Mouse (Mus musculus) midbrain, embryonic 11.5 days (tissue): ENCODE results near the gene Cpt1a. TPM values are rescaled to one million over a fixed set of nuclear protein-coding genes. Genes with fewer than 3 reads are reported as not detected.

Source experiments
- ATAC-seq: fragments of 200-750 bp; cut with Nextera tagmentation; 2 replicates; pipeline ENCODE4 v1.8.0; 2017; ENCODE audit warnings: moderate TSS enrichment, moderate library complexity; ENCODE audit not compliant: low FRiP score
- DNase-seq: peaks from one replicate; pipeline ENCODE4 v3.0.0; 2015; ENCODE audit warnings: low spot score; ENCODE audit errors: missing footprints
- H3K27ac ChIP-seq: fragments of 300-500 bp; sonication (generic); 2 replicates; pipeline ENCODE4 v1.5.1; 2014; ENCODE audit warnings: low read depth, low read length
- H3K27me3 ChIP-seq: fragments of 300-500 bp; sonication (generic); 2 replicates; pipeline ENCODE4 v1.6.1; 2014; ENCODE audit warnings: mild to moderate bottlenecking, low read length, moderate library complexity, mixed read lengths; ENCODE audit not compliant: control insufficient read depth, insufficient read depth
- H3K36me3 ChIP-seq: fragments of 300-500 bp; sonication (generic); 2 replicates; pipeline ENCODE4 v1.6.1; 2014; ENCODE audit warnings: mild to moderate bottlenecking, low read length, moderate library complexity, mixed read lengths; ENCODE audit not compliant: control insufficient read depth, insufficient read depth
- H3K4me1 ChIP-seq: fragments of 300-500 bp; sonication (generic); 2 replicates; pipeline ENCODE4 v1.6.1; 2014; ENCODE audit warnings: low read length; ENCODE audit not compliant: control insufficient read depth, insufficient read depth
- H3K4me2 ChIP-seq: fragments of 300-500 bp; sonication (generic); 2 replicates; pipeline ENCODE4 v1.6.1; 2014; ENCODE audit warnings: mild to moderate bottlenecking, moderate library complexity
- H3K4me3 ChIP-seq: fragments of 300-500 bp; sonication (generic); 2 replicates; pipeline ENCODE4 v1.5.1; 2014; ENCODE audit warnings: low read depth, low read length
- H3K9ac ChIP-seq: fragments of 300-500 bp; sonication (generic); 2 replicates; pipeline ENCODE4 v1.6.1; 2014; ENCODE audit warnings: low read length
- H3K9me3 ChIP-seq: fragments of 300-500 bp; sonication (generic); 2 replicates; pipeline ENCODE4 v1.6.1; 2016; ENCODE audit warnings: low read length; ENCODE audit not compliant: control insufficient read depth
- WGBS: fragments of 180-500 bp; shearing (Covaris S2); extraction: QIAGEN DNeasy Blood & Tissue Kit; methylation state at CpG from one replicate; pipeline ENCODE4 v1.1.7; 2014; 5-methylcytosine and 5-hydroxymethylcytosine counted together
- polyA plus RNA-seq: library from polyadenylated mRNA; unstranded; fragments of >200 nt; fragmentation: Nextera tagmentation; extraction: Ambion mirVana; gene quantifications from 2 replicates; pipeline ENCODE4 v1.2.1, GENCODE M21; 2014

The Cpt1a gene
- polyA plus RNA-seq, 1 experiment from 2014 or later, result 8.7 TPM

- no peak for ATAC-seq
These were observed 31.4 kb downstream of the Cpt1a start for GRCm38 (mm10) chr19:3353415-3354111.

GRCm38 (mm10) chr19:3355096-3355495 is 33.0 kb downstream of the Cpt1a start:
- Histone ChIP-seq H3K4me2 (no peak overlapping the region), H3K4me3 (no peak overlapping the region), H3K27me3 (no peaks in the 10 kb centered on the region), H3K9me3 (no peaks in the 10 kb centered on the region), H3K27ac (no peak overlapping the region), H3K9ac (no peak overlapping the region), H3K36me3 (no peaks in the 10 kb centered on the region), H3K4me1 (no peaks in the 10 kb centered on the region)
- ATAC-seq (no peak), DNase-seq (no peak)
- WGBS, result 69% methylated on average over 5 of the region's 5 CpGs

More at GRCm38 (mm10) chr19:3353415-3354111, 31.4 kb downstream of the Cpt1a start:
- H3K36me3 ChIP-seq, result no peaks in the 10 kb centered on the region
- H3K4me3 ChIP-seq, result no peak overlapping the region
- no peak overlapping the region for H3K9ac ChIP-seq
- H3K9me3 ChIP-seq, result no peaks in the 10 kb centered on the region
- H3K27me3 ChIP-seq, result no peaks in the 10 kb centered on the region
- DNase-seq, result no peak
- no peaks in the 10 kb centered on the region for H3K4me1 ChIP-seq
- WGBS, result 75% methylated on average over 7 of the region's 7 CpGs
- no peak overlapping the region for H3K27ac ChIP-seq
- no peak overlapping the region for H3K4me2 ChIP-seq

DNA sequence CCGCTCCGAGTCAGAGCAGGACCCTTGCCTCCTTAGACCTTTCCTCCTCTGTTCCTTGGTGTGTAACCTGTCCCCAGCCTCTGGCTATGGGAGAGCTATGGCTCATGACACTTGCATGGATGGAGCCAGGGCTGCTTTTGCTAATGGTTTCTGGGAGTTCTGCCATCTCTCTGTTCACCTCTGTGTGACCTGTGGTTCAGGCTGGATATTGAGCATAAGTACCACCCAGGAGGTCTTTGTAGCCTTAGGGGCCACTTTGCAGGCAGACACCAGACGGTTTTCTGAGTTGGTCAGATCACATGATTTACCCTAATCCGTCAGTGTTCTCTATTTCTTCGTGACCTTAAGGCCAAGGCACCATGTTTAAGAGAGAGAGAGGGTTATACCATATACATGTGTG is 34.4 kb downstream of the Cpt1a start:
- 82% methylated on average over 5 of the region's 5 CpGs for WGBS
- Histone ChIP-seq H3K4me1 (no peaks in the 10 kb centered on the region), H3K27ac (no peak overlapping the region), H3K4me2 (no peak overlapping the region), H3K9ac (no peak overlapping the region), H3K27me3 (no peaks in the 10 kb centered on the region), H3K9me3 (no peaks in the 10 kb centered on the region), H3K4me3 (no peak overlapping the region), H3K36me3 (no peaks in the 10 kb centered on the region)
- DNase-seq (no peak), ATAC-seq (no peak)

DNA sequence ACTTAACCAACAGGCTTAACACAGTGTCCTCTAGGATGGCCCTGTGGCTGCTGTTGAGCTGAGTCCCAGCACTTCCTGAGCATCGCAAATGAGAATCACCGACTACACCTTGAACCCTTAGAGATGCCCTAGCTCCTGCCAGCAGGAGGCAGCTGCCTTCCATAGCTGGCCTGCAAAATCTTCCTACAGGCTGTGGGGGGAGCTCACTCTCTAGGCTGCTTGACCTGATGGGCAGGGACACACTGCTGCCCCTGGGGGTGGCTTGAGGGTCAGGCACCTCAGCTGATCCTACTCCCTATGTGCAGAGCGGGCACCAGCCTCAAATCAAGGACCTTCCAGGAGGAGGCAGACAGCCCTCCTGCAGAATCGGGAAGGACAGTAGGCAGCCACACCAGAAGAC is 35.5 kb downstream of the Cpt1a start:
- Histone ChIP-seq H3K9me3 (no peaks in the 10 kb centered on the region), H3K4me1 (no peaks in the 10 kb centered on the region), H3K27me3 (no peaks in the 10 kb centered on the region), H3K4me2 (no peak overlapping the region), H3K36me3 (no peaks in the 10 kb centered on the region), H3K27ac (no peak overlapping the region), H3K4me3 (no peak overlapping the region), H3K9ac (no peak overlapping the region)
- WGBS, result 79% methylated on average over 4 of the region's 4 CpGs
- DNase-seq (no peak), ATAC-seq (no peak)

DNA sequence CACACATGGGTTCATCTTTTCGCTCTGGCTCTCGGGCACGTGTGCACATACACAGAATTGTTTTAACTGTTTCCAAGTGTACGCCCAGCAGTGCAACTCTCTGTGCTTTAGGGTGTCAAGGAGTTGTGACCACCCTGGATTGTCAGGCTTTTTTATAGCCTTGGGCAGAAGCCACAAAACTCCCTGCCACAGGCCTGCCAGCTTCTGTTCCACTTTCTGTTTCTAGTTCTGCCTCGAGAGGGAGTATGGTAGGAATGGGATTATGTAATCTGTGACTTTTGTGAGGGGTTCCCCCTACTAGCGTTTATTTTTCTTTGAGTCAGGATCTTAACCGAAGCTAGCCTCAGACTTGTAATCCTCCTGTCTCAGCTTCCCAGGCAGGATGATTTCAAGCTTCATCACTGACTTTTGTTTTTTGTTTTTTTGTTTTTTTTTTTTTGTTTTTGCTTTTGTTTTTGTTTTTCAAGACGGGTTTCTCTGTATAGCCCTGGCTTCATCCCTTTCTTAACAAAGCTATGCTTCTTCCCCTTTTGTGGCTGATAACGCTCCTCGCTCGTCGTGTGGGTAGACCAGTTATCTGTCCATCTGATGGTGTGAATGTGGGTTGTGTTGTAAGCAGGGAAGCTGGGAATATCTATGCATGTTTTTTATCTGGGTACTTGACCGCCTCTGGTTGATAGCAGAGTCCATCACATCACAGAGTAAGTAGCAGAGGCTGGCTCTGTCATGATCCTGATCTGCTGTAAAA is 37.9 kb downstream of the Cpt1a start:
- no peak for ATAC-seq

DNA sequence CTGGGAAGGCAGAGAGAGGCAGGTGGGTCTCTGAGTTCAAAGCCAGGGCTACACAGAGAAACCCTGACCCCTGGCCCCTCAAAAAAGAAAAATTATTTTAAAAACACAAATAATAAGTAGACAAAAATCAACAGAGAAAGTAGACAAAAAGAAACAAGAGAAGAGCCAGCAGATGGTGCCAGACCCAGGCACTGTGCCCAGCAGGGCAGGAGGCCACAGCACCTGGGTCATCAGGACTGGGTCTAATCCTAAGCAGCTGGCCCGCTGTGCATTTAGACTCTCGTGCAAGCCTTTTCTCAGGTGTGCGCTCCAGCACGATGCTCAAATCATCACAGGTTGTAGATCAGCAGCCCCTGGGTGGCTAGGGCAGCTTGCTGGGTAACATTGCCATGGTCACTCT is 41.4 kb downstream of the Cpt1a start:
- ATAC-seq, result no peak
- H3K36me3 ChIP-seq, result no peaks in the 10 kb centered on the region; the same call in 1 of the 2 replicates
- no peaks in the 10 kb centered on the region for H3K4me1 ChIP-seq
- DNase-seq, result no peak
- no peaks in the 10 kb centered on the region for H3K27me3 ChIP-seq
- no peak overlapping the region for H3K4me3 ChIP-seq
- no peaks in the 10 kb centered on the region for H3K9me3 ChIP-seq
- WGBS, result 84% methylated on average over 4 of the region's 4 CpGs
- no peak overlapping the region for H3K4me2 ChIP-seq
- no peak overlapping the region for H3K9ac ChIP-seq
- no peak overlapping the region for H3K27ac ChIP-seq

More for the DNA sequence above, 37.9 kb downstream of the Cpt1a start:
- no peak overlapping the region for H3K9ac ChIP-seq
- H3K27ac ChIP-seq, result no peak overlapping the region
- no peaks in the 10 kb centered on the region for H3K27me3 ChIP-seq
- H3K9me3 ChIP-seq, result no peaks in the 10 kb centered on the region
- H3K4me3 ChIP-seq, result no peak overlapping the region
- no peak for DNase-seq
- no peaks in the 10 kb centered on the region for H3K4me1 ChIP-seq
- no peak overlapping the region for H3K4me2 ChIP-seq
- no peaks in the 10 kb centered on the region for H3K36me3 ChIP-seq
- 89% methylated on average over 13 of the region's 13 CpGs for WGBS

DNA sequence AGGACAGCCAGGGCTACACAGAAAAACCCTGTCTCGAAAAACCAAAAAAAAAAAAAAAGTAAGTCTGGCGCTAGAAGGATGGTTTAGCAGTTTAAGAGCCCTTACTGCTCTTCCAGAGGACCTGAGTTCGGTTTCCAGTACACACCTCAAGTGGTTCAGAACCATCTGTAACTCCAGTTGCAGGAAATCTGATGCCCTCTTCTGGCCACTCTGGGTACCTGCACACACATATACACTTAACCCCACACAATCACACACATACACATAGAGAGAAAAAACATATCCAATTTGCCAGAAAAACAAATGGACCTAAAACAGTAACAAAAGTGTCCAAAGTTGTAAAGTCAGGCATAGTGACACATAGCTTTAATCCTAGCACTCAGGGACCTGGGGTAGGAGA is 43.0 kb downstream of the Cpt1a start:
- ATAC-seq, result no peak
- no peak for DNase-seq
- H3K36me3 ChIP-seq, result no peaks in the 10 kb centered on the region; the same call in 1 of the 2 replicates
- H3K4me2 ChIP-seq, result no peak overlapping the region
- H3K9me3 ChIP-seq, result no peaks in the 10 kb centered on the region
- no peaks in the 10 kb centered on the region for H3K27me3 ChIP-seq
- no peak overlapping the region for H3K27ac ChIP-seq
- WGBS, result 94% methylated on average over 3 of the region's 3 CpGs
- no peak overlapping the region for H3K9ac ChIP-seq
- no peaks in the 10 kb centered on the region for H3K4me1 ChIP-seq
- no peak overlapping the region for H3K4me3 ChIP-seq

- H3K4me1 ChIP-seq, result no peaks in the 10 kb centered on the region
- DNase-seq (no peak), ATAC-seq (no peak)
- H3K9ac ChIP-seq, result no peak overlapping the region
- H3K9me3 ChIP-seq, result no peaks in the 10 kb centered on the region
- H3K27ac ChIP-seq, result no peak overlapping the region
- H3K4me2 ChIP-seq, result no peak overlapping the region
- H3K27me3 ChIP-seq, result no peaks in the 10 kb centered on the region
- H3K36me3 ChIP-seq, result no peaks in the 10 kb centered on the region; the same call in 1 of the 2 replicates
- WGBS, result 90% methylated on average over 3 of the region's 3 CpGs
- H3K4me3 ChIP-seq, result no peak overlapping the region
These were observed 46.1 kb downstream of the Cpt1a start for GRCm38 (mm10) chr19:3368276-3368675.

- Histone ChIP-seq H3K4me1 (no peaks in the 10 kb centered on the region), H3K9me3 (no peaks in the 10 kb centered on the region), H3K27ac (no peak overlapping the region), H3K4me2 (no peak overlapping the region), H3K36me3 (no peaks in the 10 kb centered on the region), H3K9ac (no peak overlapping the region), H3K4me3 (no peak overlapping the region), H3K27me3 (no peaks in the 10 kb centered on the region)
- WGBS, result 75% methylated on average over 12 of the region's 12 CpGs
- no peak for ATAC-seq
- no peak for DNase-seq
These were observed 51.2 kb downstream of the Cpt1a start for GRCm38 (mm10) chr19:3373380-3373779.
